Mouse (Mus musculus) ES-E14 (cell line): ENCODE results near the gene Syt9.
"Not testable (repeated sequence)": the region's sequence is repeated elsewhere in the genome, so short reads cannot be mapped to it uniquely, and the experiment has no call there.

ENCODE experiments used
- CHD2 ChIP-seq: IDR thresholded peaks from 2 replicates; pipeline ENCODE4 v1.6.1; 2014; ENCODE audit warnings: mild to moderate bottlenecking, low read depth, low read length, inconsistent platforms
- HCFC1 ChIP-seq: IDR thresholded peaks from 2 replicates; pipeline ENCODE4 v1.6.1; 2012; ENCODE audit warnings: low read length, inconsistent platforms, borderline replicate concordance; ENCODE audit not compliant: insufficient read depth
- MAFK ChIP-seq: IDR thresholded peaks from 2 replicates; pipeline ENCODE4 v1.6.1; 2014; ENCODE audit warnings: mild to moderate bottlenecking, low read depth, low read length, inconsistent platforms; ENCODE audit not compliant: insufficient read depth

GRCm38 (mm10) chr7:107485709-107486108 is 115.2 kb downstream of the Syt9 start:
- not testable (repeated sequence) for TF ChIP-seq HCFC1, CHD2, MAFK
